Mouse (Mus musculus) kidney, embryonic 16.5 days (tissue): ENCODE measurements around the gene Adamtsl5. TPM values are rescaled to one million over a fixed set of nuclear protein-coding genes. Genes with fewer than 3 reads are reported as not detected.
A peak's percentile ranks its signal among the peaks of the same experiment; 100 is the strongest.

Experiments
- ATAC-seq: fragments of 200-750 bp; cut with Nextera tagmentation; 2 replicates; pipeline ENCODE4 v1.8.0; 2017; ENCODE audit warnings: moderate TSS enrichment; ENCODE audit not compliant: low FRiP score, low TSS enrichment
- H3K27ac ChIP-seq: fragments of 300-500 bp; sonication (generic); 2 replicates; pipeline ENCODE4 v1.5.1; 2014; ENCODE audit warnings: low read length
- H3K27me3 ChIP-seq: fragments of 300-500 bp; sonication (generic); 2 replicates; pipeline ENCODE4 v1.6.1; 2014; ENCODE audit warnings: low read length, control low read depth, mixed read lengths; ENCODE audit not compliant: insufficient read depth
- H3K36me3 ChIP-seq: fragments of 300-500 bp; sonication (generic); 2 replicates; pipeline ENCODE4 v1.6.1; 2014; ENCODE audit warnings: low read length, control low read depth, mixed read lengths; ENCODE audit not compliant: insufficient read depth
- H3K4me1 ChIP-seq: fragments of 300-500 bp; sonication (generic); 2 replicates; pipeline ENCODE4 v1.6.1; 2014; ENCODE audit warnings: low read length, control low read depth, mixed read lengths; ENCODE audit not compliant: insufficient read depth
- H3K4me2 ChIP-seq: fragments of 300-500 bp; sonication (generic); replicated peaks from 2 replicates; pipeline ENCODE4 v1.6.1; 2014; ENCODE audit warnings: low read depth, low read length
- H3K4me3 ChIP-seq: fragments of 300-500 bp; sonication (generic); 2 replicates; pipeline ENCODE4 v1.5.1; 2014; ENCODE audit warnings: mild to moderate bottlenecking, low read length
- H3K9ac ChIP-seq: fragments of 300-500 bp; sonication (generic); replicated peaks from 2 replicates; pipeline ENCODE4 v1.6.1; 2014; ENCODE audit warnings: low read length
- H3K9me3 ChIP-seq: fragments of 300-500 bp; sonication (generic); 2 replicates; pipeline ENCODE4 v1.6.1; 2016; ENCODE audit warnings: low read length, control low read depth
- WGBS: fragments of 180-500 bp; shearing (Covaris S2); extraction: QIAGEN DNeasy Blood & Tissue Kit; methylation state at CpG from one replicate; pipeline ENCODE4 v1.1.7; 2014; 5-methylcytosine and 5-hydroxymethylcytosine counted together
- polyA plus RNA-seq: library from polyadenylated mRNA; unstranded; fragments of >200 nt; fragmentation: Nextera tagmentation; extraction: Ambion mirVana; gene quantifications from 2 replicates; pipeline ENCODE4 v1.2.1, GENCODE M21; 2015

Adamtsl5 gene
- polyA plus RNA-seq, 1 experiment from 2014 or later = 4.8 TPM

GRCm38 (mm10) chr10:80374063-80374462, 25.9 kb upstream of the Adamtsl5 start:
- 22% methylated on average over 6 of the region's 6 CpGs for WGBS
- H3K27ac ChIP-seq = no peak overlapping the region

GRCm38 (mm10) chr10:80372706-80373105, 24.5 kb upstream of the Adamtsl5 start:
- no peak for ATAC-seq
- 84% methylated on average over 6 of the region's 6 CpGs for WGBS

More at GRCm38 (mm10) chr10:80374063-80374462, 25.9 kb upstream of the Adamtsl5 start:
- Histone ChIP-seq H3K4me1 (0 out of 2 replicates have a peak, but pooled peaks cover 3% of the 10 kb centered on the region), H3K9ac (no peak overlapping the region), H3K4me2 (no peak overlapping the region), H3K36me3 (no peaks in the 10 kb centered on the region), H3K4me3 (no peak overlapping the region), H3K27me3 (no peaks in the 10 kb centered on the region), H3K9me3 (no peaks in the 10 kb centered on the region)
- no peak for ATAC-seq

GRCm38 (mm10) chr10:80371983-80372382, 23.8 kb upstream of the Adamtsl5 start:
- H3K27ac ChIP-seq = no peak overlapping the region
- H3K27me3 ChIP-seq = no peaks in the 10 kb centered on the region
- H3K36me3 ChIP-seq = no peaks in the 10 kb centered on the region
- H3K9ac ChIP-seq = no peak overlapping the region
- ATAC-seq = peak; percentile 1; the same call in 1 of the 2 replicates
- WGBS = 46% methylated on average over 9 of the region's 9 CpGs
- peak overlapping the region; percentile 29; the same call in 1 of the 2 replicates for H3K4me2 ChIP-seq
- H3K9me3 ChIP-seq = no peaks in the 10 kb centered on the region
- H3K4me3 ChIP-seq = peak overlapping the region; percentile 32
- H3K4me1 ChIP-seq = 0 out of 2 replicates have a peak, but pooled peaks cover 3% of the 10 kb centered on the region

More at GRCm38 (mm10) chr10:80372706-80373105, 24.5 kb upstream of the Adamtsl5 start:
- H3K9ac ChIP-seq = no peak overlapping the region
- H3K4me3 ChIP-seq = no peak overlapping the region
- no peak overlapping the region for H3K27ac ChIP-seq
- H3K4me1 ChIP-seq = 0 out of 2 replicates have a peak, but pooled peaks cover 3% of the 10 kb centered on the region
- no peaks in the 10 kb centered on the region for H3K36me3 ChIP-seq
- H3K4me2 ChIP-seq = no peak overlapping the region
- no peaks in the 10 kb centered on the region for H3K27me3 ChIP-seq
- H3K9me3 ChIP-seq = no peaks in the 10 kb centered on the region

GRCm38 (mm10) chr10:80371411-80371966, 23.3 kb upstream of the Adamtsl5 start:
- H3K36me3 ChIP-seq = no peaks in the 10 kb centered on the region
- peak overlapping the region; percentile 32 for H3K4me3 ChIP-seq
- peak; percentile 72 for ATAC-seq
- H3K9ac ChIP-seq = no peak overlapping the region
- peak overlapping the region; percentile 29; the same call in 1 of the 2 replicates for H3K4me2 ChIP-seq
- H3K27me3 ChIP-seq = no peaks in the 10 kb centered on the region
- H3K27ac ChIP-seq = no peak overlapping the region
- WGBS = 3% methylated on average over 12 of the region's 12 CpGs
- 0 out of 2 replicates have a peak, but pooled peaks cover 3% of the 10 kb centered on the region for H3K4me1 ChIP-seq
- no peaks in the 10 kb centered on the region for H3K9me3 ChIP-seq

- Histone ChIP-seq H3K27me3 (no peaks in the 10 kb centered on the region), H3K27ac (no peak overlapping the region), H3K4me1 (0 out of 2 replicates have a peak, but pooled peaks cover 3% of the 10 kb centered on the region), H3K4me3 (no peak overlapping the region), H3K9me3 (no peaks in the 10 kb centered on the region), H3K9ac (no peak overlapping the region), H3K4me2 (no peak overlapping the region), H3K36me3 (no peaks in the 10 kb centered on the region)
- no peak for ATAC-seq
- 77% methylated on average over 21 of the region's 21 CpGs for WGBS
These were observed 22.0 kb upstream of the Adamtsl5 start for GRCm38 (mm10) chr10:80369995-80370747.

- ATAC-seq = no peak
- H3K4me1 ChIP-seq = 0 out of 2 replicates have a peak, but pooled peaks cover 3% of the 10 kb centered on the region
- no peak overlapping the region for H3K4me2 ChIP-seq
- no peak overlapping the region for H3K27ac ChIP-seq
- no peak overlapping the region for H3K4me3 ChIP-seq
- no peaks in the 10 kb centered on the region for H3K36me3 ChIP-seq
- no peak overlapping the region for H3K9ac ChIP-seq
- H3K9me3 ChIP-seq = no peaks in the 10 kb centered on the region
- WGBS = 93% methylated on average over 6 of the region's 6 CpGs
- no peaks in the 10 kb centered on the region for H3K27me3 ChIP-seq
These were observed 20.2 kb upstream of the Adamtsl5 start for GRCm38 (mm10) chr10:80368392-80368791.

GRCm38 (mm10) chr10:80367954-80368353, 19.7 kb upstream of the Adamtsl5 start:
- 43% methylated on average over 5 of the region's 5 CpGs for WGBS
- no peak for ATAC-seq
- no peak overlapping the region for H3K4me2 ChIP-seq
- H3K36me3 ChIP-seq = no peaks in the 10 kb centered on the region
- peaks cover 2% of the 10 kb centered on the region; the same call in 1 of the 2 replicates for H3K27me3 ChIP-seq
- H3K9me3 ChIP-seq = no peaks in the 10 kb centered on the region
- H3K4me1 ChIP-seq = 0 out of 2 replicates have a peak, but pooled peaks cover 3% of the 10 kb centered on the region
- H3K27ac ChIP-seq = no peak overlapping the region
- no peak overlapping the region for H3K4me3 ChIP-seq
- no peak overlapping the region for H3K9ac ChIP-seq

- Histone ChIP-seq H3K27ac (no peak overlapping the region), H3K27me3 (peaks cover 5% of the 10 kb centered on the region; the same call in 1 of the 2 replicates), H3K36me3 (no peaks in the 10 kb centered on the region), H3K9ac (no peak overlapping the region), H3K4me2 (no peak overlapping the region), H3K4me3 (no peak overlapping the region), H3K4me1 (no peaks in the 10 kb centered on the region), H3K9me3 (no peaks in the 10 kb centered on the region)
- 70% methylated on average over 6 of the region's 6 CpGs for WGBS
- ATAC-seq = no peak
These were observed 17.5 kb upstream of the Adamtsl5 start for GRCm38 (mm10) chr10:80365736-80366135.

- no peaks in the 10 kb centered on the region for H3K4me1 ChIP-seq
- peak; percentile 28; the same call in 1 of the 2 replicates for ATAC-seq
- 44% methylated on average over 6 of the region's 6 CpGs for WGBS
- no peak overlapping the region for H3K9ac ChIP-seq
- peaks cover 11% of the 10 kb centered on the region for H3K27me3 ChIP-seq
- no peak overlapping the region for H3K4me2 ChIP-seq
- no peaks in the 10 kb centered on the region for H3K9me3 ChIP-seq
- no peak overlapping the region for H3K4me3 ChIP-seq
- H3K36me3 ChIP-seq = no peaks in the 10 kb centered on the region
- no peak overlapping the region for H3K27ac ChIP-seq
These were observed 15.5 kb upstream of the Adamtsl5 start for GRCm38 (mm10) chr10:80363734-80364133.
